Mouse (Mus musculus) ES-Bruce4 (cell line): Measurements from ENCODE around the gene Tpt1.

Experiments
- CTCF ChIP-seq: IDR thresholded peaks from one replicate; pipeline ENCODE4 v1.8.1; 2011; ENCODE audit warnings: low read depth, low read length
- POLR2A ChIP-seq: IDR thresholded peaks from one replicate; pipeline ENCODE4 v1.8.1; 2011; ENCODE audit warnings: low read length; ENCODE audit not compliant: insufficient read depth

DNA sequence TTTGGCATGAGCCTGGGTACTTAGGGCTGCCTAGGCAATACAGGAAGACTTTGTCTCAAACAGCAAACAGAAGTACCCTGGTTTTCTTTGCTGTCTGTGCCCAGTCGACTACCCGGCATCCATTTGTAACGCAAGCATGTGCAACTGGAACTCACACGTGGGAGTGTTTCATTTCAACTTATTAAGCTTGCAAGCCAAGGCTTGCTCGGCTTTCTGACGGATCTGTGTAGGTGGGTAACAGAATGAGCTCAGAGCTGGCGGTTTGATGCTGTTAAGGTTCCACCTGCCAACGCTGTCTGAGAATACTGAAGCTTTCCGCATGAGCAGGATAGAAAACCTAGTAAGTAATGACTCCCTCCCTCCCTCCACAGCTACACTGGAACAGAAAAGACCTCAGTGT lies 47.2 kb downstream of the Tpt1 start:
- no peak for TF ChIP-seq POLR2A
- no peak for TF ChIP-seq CTCF
